Mouse (Mus musculus) forebrain, embryonic 11.5 days (tissue): ENCODE data around the gene Jak3. TPM values are rescaled to one million over a fixed set of nuclear protein-coding genes. Genes with fewer than 3 reads are reported as not detected.

Source experiments
- ATAC-seq: fragments of 200-750 bp; cut with Nextera tagmentation; replicated peaks from 2 replicates; pipeline ENCODE4 v1.8.0; 2017; ENCODE audit warnings: moderate TSS enrichment; ENCODE audit not compliant: low FRiP score
- DNase-seq: peaks from one replicate; pipeline ENCODE4 v3.0.0-alpha.2; 2017; ENCODE audit warnings: low spot score
- H3K27ac ChIP-seq: fragments of 300-500 bp; sonication (generic); 2 replicates; pipeline ENCODE4 v1.5.1; 2014; ENCODE audit warnings: low read depth, low read length
- H3K27me3 ChIP-seq: fragments of 300-500 bp; sonication (generic); 2 replicates; pipeline ENCODE4 v1.6.1; 2014; ENCODE audit warnings: mild to moderate bottlenecking, low read length, mixed read lengths; ENCODE audit not compliant: control insufficient read depth, insufficient read depth
- H3K36me3 ChIP-seq: fragments of 300-500 bp; sonication (generic); 2 replicates; pipeline ENCODE4 v1.6.1; 2014; ENCODE audit warnings: mild to moderate bottlenecking, low read length, moderate library complexity, mixed read lengths; ENCODE audit not compliant: control insufficient read depth, insufficient read depth
- H3K4me1 ChIP-seq: fragments of 300-500 bp; sonication (generic); replicated peaks from 2 replicates; pipeline ENCODE4 v1.6.1; 2014; ENCODE audit warnings: low read length, mixed read lengths; ENCODE audit not compliant: control insufficient read depth, insufficient read depth
- H3K4me2 ChIP-seq: fragments of 300-500 bp; sonication (generic); 2 replicates; pipeline ENCODE4 v1.6.1; 2014; ENCODE audit warnings: low read depth, mild to moderate bottlenecking, low read length, moderate library complexity, mixed read lengths; ENCODE audit not compliant: severe bottlenecking
- H3K4me3 ChIP-seq: fragments of 300-500 bp; sonication (generic); 2 replicates; pipeline ENCODE4 v1.5.1; 2014; ENCODE audit warnings: low read depth, low read length
- H3K9ac ChIP-seq: fragments of 300-500 bp; sonication (generic); 2 replicates; pipeline ENCODE4 v1.6.1; 2014; ENCODE audit warnings: low read length
- H3K9me3 ChIP-seq: fragments of 300-500 bp; sonication (generic); 2 replicates; pipeline ENCODE4 v1.6.1; 2016; ENCODE audit warnings: low read length, mixed read lengths; ENCODE audit not compliant: control insufficient read depth
- WGBS: fragments of 180-500 bp; shearing (Covaris S2); extraction: QIAGEN DNeasy Blood & Tissue Kit; methylation state at CpG from one replicate; pipeline ENCODE4 v1.1.7; 2014; 5-methylcytosine and 5-hydroxymethylcytosine counted together
- polyA plus RNA-seq: library from polyadenylated mRNA; unstranded; fragments of >200 nt; fragmentation: Nextera tagmentation; extraction: Ambion mirVana; gene quantifications from 2 replicates; pipeline ENCODE4 v1.2.1, GENCODE M21; 2014

The Jak3 gene
- 2.3 TPM in 2 replicates for polyA plus RNA-seq

DNA sequence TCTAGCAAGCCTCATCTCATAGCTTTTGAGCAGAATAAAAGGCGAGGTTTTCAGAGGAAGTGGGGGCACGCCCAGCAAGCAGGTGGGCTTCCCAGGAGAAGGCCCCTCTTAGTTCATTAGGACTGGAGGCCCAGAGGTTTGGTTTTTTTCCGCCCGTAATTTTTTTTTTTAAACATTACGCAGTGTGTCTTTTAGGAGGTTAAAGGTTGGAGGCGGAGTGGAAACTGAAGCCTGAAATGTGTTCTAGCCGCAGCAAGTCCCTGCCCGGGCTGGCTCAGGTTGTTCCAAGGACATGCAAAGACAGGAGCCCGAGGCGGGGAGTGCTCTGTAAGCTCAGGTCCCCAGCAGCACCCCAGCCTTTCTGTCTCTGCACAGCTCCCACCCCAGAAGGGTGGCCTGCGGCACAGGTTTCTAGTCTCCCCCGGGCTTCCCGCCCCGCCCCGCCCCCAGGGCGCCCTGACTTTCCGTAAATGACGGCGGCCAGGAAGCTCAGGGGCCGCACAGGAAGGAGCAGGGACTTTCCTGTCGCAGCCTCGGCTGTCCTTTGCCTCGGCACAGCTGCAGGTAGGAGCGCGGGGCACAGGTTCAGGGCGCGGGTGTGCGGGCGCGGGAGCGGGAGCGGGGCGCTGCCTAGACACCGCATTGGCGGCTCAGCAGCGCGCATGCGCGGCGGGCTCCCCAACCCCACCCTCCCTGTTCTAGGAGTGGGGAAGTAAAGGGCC is at the start of gene Jak3:
TSS of gene Jak3 (plus strand) at position 277 of the 722 bp plus-strand sequence.
- H3K4me2 ChIP-seq = peak within 1 kb of the TSS; percentile 94
- H3K27ac ChIP-seq = no peak within 1 kb of the TSS
- H3K9me3 ChIP-seq = no peaks in the 10 kb centered on the region
- WGBS = 2% methylated on average over 36 of the region's 40 CpGs
- DNase-seq = peak; percentile 81
- peaks cover 53% of the 10 kb centered on the region for H3K27me3 ChIP-seq
- H3K36me3 ChIP-seq = no peaks in the 10 kb centered on the region
- peak within 1 kb of the TSS; percentile 72 for H3K9ac ChIP-seq
- peak within 1 kb of the TSS; percentile 59 for H3K4me3 ChIP-seq
- 0 out of 2 replicates have a peak, but pooled peaks have one; percentile 25 for ATAC-seq
- peaks cover 7% of the 10 kb centered on the region; the same call in 1 of the 2 replicates for H3K4me1 ChIP-seq

DNA sequence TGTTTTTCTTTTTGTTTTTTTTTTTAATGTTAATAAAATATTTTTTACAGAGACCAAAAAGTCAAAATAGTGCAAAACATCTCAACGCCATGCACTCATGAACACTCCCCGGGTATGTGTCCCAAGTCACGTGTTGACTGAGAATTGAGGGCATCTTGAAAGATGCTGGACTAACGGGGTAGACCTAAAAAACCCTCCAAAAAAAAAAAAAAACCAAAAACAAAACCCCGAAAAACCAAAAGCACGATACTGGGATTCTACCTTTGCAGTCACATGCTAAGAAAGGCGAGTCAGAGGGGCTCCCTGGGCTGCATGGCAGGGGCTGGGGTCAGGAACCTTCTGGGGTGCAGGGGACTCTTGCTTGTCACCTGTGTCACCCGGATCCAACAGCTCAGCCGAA is 49.3 kb upstream of the Jak3 start:
- WGBS = 89% methylated on average over 9 of the region's 9 CpGs
- H3K27ac ChIP-seq = no peak overlapping the region
- no peak for ATAC-seq
- H3K4me1 ChIP-seq = peaks cover 3% of the 10 kb centered on the region; the same call in 1 of the 2 replicates
- peaks cover 17% of the 10 kb centered on the region for H3K36me3 ChIP-seq
- H3K4me3 ChIP-seq = no peak overlapping the region
- DNase-seq = no peak
- H3K4me2 ChIP-seq = no peak overlapping the region
- no peaks in the 10 kb centered on the region; the same call in 1 of the 2 replicates for H3K9me3 ChIP-seq
- H3K27me3 ChIP-seq = peaks cover 12% of the 10 kb centered on the region
- H3K9ac ChIP-seq = no peak overlapping the region

DNA sequence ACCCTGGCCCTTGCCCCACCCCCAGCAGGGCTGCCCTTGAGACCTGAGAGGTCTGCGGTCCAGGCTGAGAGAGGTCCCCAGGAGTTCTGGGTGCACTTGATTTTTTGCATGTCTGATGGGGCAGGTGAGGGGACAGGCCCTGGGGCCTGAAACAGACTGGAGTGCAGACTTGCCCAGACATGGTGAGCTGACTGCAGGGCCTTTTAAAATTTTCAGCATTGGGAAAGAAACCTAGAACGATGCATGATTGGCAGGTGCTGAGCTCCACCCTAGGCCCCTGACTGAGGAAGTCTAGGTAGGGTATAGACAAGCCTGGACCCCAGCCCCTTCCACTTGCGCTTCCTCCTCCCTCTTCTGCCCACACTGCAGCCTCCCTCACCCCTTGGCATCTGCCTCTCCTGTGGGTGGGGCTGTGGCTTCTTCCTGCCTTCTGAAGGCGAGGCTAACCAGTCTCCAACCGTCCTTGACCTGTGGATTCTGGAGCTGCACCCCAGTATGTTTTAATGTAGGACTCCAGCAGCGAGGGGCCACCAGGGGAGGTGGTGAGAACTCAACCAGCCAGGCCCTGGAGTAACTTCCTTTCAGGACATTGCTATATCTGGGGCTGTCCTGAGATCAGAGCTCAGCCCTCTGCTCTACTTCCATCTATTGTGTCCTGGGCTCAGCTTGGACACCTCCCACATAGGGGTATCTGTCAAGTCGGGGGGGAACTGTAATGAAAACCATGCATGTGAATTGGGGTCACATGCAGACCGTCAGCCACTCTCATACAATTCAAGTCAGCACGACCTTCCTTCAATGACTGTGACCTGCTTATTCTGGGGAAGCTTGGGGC is 48.6 kb upstream of the Jak3 start:
- H3K27ac ChIP-seq = no peak overlapping the region

DNA sequence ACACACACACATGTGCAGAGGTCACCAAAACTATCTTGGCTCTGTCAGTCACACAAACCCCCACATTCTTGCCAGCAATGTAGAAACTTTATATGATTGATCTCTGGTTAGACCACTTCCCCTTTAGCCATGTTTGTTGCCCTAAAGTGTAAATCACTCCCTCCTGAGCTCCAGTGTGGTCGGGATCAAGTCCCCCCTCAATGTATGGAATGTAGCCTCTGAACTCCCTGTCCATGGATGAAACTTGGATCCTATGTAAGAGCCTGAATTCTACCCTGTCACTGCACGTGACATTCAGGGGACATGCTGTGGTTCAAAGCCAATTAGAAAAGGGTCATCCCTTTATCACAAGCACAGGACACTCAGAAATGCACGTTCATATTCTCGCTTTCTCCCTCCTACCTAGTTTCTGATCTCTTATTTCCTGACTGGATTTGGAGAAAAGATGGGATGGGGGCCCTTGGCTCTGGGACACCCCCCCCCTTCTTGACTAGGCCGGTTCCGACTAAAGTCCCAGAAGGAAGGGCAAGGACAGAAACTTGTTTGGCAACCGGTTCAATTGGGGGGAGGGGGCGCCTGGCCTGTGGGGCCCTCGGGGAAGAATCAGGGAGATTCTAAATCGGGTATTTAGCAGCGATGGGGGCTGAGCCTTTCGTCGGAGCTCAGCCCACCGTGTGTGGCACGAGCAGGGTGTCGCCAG is 47.5 kb upstream of the Jak3 start:
- Histone ChIP-seq H3K27ac (no peak overlapping the region), H3K27me3 (peaks cover 13% of the 10 kb centered on the region), H3K9ac (peak overlapping the region; percentile 66), H3K36me3 (peaks cover 1% of the 10 kb centered on the region), H3K4me3 (peak overlapping the region; percentile 44), H3K4me1 (peaks cover 3% of the 10 kb centered on the region; the same call in 1 of the 2 replicates), H3K4me2 (peak overlapping the region; percentile 94), H3K9me3 (peaks cover 3% of the 10 kb centered on the region; the same call in 1 of the 2 replicates)
- ATAC-seq = no peak
- 8% methylated on average over 16 of the region's 16 CpGs for WGBS
- no peak for DNase-seq

More for the DNA sequence above, 48.6 kb upstream of the Jak3 start:
- ATAC-seq = no peak
- Histone ChIP-seq H3K4me1 (peaks cover 3% of the 10 kb centered on the region; the same call in 1 of the 2 replicates), H3K27me3 (peaks cover 12% of the 10 kb centered on the region), H3K9me3 (no peaks in the 10 kb centered on the region; the same call in 1 of the 2 replicates), H3K9ac (no peak overlapping the region), H3K36me3 (peaks cover 11% of the 10 kb centered on the region), H3K4me3 (no peak overlapping the region), H3K4me2 (no peak overlapping the region)
- 56% methylated on average over 9 of the region's 9 CpGs for WGBS
- no peak for DNase-seq

DNA sequence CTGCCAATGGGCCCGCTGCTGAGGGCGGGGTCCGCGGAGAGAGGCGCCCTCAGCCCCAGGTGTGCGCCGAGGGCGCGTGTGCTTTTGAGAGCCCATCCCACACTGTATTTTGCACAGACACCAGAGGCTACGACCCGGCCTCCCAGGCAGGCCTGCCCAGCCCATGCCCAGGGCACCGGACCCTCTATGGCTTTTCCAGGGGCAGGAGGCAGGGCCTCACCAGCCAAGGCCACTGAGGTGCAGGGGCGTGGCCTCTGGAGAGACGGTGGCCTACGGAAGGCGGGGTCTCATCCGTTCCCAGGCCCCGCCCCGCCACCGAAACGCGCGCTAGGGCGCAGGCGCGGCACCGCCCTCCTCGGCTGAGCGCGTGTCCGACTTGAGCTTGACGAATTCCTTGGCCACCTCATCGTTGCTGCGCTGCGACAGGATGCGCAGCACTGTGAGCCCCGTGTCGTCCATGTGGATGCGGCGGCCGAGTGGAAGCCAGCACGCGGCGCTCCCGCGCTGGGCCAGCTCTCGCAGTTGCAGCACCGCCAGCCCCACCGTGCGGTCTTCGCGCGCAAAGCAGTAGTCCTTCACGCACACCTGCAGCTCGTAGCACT is 46.9 kb upstream of the Jak3 start:
- no peaks in the 10 kb centered on the region for H3K36me3 ChIP-seq
- H3K4me3 ChIP-seq = peak overlapping the region; percentile 44
- under 1% methylated on average over 55 of the region's 55 CpGs for WGBS
- peaks cover 3% of the 10 kb centered on the region; the same call in 1 of the 2 replicates for H3K4me1 ChIP-seq
- H3K27ac ChIP-seq = no peak overlapping the region
- H3K27me3 ChIP-seq = peaks cover 16% of the 10 kb centered on the region
- H3K4me2 ChIP-seq = peak overlapping the region; percentile 94
- H3K9ac ChIP-seq = peak overlapping the region; percentile 66
- peaks cover 3% of the 10 kb centered on the region; the same call in 1 of the 2 replicates for H3K9me3 ChIP-seq
- ATAC-seq = peak; percentile 88
- peak; percentile 96 for DNase-seq

DNA sequence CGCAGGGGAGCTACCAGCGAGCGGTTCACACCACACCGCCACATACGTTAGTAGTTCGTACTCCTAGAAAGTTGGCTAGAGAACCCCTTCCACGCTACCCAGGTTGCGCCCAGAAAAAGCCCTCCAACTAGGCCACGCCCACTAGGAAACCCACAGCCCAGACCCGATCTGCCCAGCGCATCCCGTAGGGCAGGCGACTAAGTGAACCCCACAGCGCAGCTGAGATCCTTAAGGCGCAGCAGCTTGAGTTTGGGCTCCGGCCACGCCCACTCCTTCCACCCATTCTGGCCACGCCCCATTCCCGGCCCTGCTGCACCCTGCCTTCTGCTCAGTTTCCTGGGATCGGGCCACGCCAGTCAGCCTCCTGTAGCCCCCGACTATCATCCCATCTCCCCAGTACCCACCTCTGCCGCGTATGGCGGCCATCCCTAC is 46.3 kb upstream of the Jak3 start:
- Histone ChIP-seq H3K4me2 (peak overlapping the region; percentile 94), H3K27ac (no peak overlapping the region), H3K4me3 (peak overlapping the region; percentile 44), H3K9me3 (peaks cover 3% of the 10 kb centered on the region; the same call in 1 of the 2 replicates), H3K4me1 (peaks cover 8% of the 10 kb centered on the region; the same call in 1 of the 2 replicates), H3K27me3 (peaks cover 18% of the 10 kb centered on the region), H3K36me3 (no peaks in the 10 kb centered on the region), H3K9ac (peak overlapping the region; percentile 47)
- DNase-seq = peak; percentile 72
- WGBS = 2% methylated on average over 21 of the region's 25 CpGs
- peak; percentile 59 for ATAC-seq

DNA sequence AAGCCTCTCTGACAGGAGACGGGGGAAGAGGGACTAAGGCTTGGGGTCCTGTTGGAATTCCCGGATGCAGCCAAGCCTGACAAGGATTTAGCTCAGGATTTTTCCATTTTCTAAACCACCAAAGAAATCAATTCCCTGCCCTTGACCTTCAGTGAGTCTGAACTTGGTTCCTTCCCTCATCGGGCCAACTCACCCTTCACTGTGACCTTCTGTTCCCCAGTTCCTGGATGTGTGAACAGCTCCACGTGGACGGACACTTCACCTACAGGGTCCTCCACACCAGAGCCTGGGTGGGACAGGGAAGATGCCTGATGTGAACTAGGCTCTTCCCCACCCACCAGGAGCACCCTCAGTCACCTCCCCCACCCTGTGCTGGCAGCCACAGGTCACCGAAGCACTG is 45.3 kb upstream of the Jak3 start:
- no peaks in the 10 kb centered on the region for H3K36me3 ChIP-seq
- H3K4me1 ChIP-seq = peaks cover 8% of the 10 kb centered on the region; the same call in 1 of the 2 replicates
- no peak overlapping the region for H3K4me3 ChIP-seq
- ATAC-seq = no peak
- H3K9ac ChIP-seq = no peak overlapping the region
- no peak overlapping the region for H3K4me2 ChIP-seq
- peaks cover 20% of the 10 kb centered on the region for H3K27me3 ChIP-seq
- peaks cover 3% of the 10 kb centered on the region; the same call in 1 of the 2 replicates for H3K9me3 ChIP-seq
- 88% methylated on average over 6 of the region's 6 CpGs for WGBS
- no peak overlapping the region for H3K27ac ChIP-seq
- DNase-seq = no peak
